Mouse (Mus musculus) gonadal fat pad, adult 2 months (tissue): Measurements from ENCODE around the gene Hist1h4h. TPM values are rescaled to one million over a fixed set of nuclear protein-coding genes. Genes with fewer than 3 reads are reported as not detected.

Experiments
- DNase-seq: peaks from one replicate; pipeline ENCODE4 v3.0.0-alpha.2; 2012; ENCODE audit warnings: low read depth
- polyA plus RNA-seq: library from polyadenylated mRNA; depleted of rRNA; stranded (reverse); fragments of >200 nt; gene quantifications from 2 replicates; pipeline ENCODE4 v1.2.3, GENCODE M21; 2012; rRNA removed

Hist1h4h gene
- polyA plus RNA-seq: 50.9 and 92.4 TPM in 2 replicates

- no peak for DNase-seq
Observed at GRCm38 (mm10) chr13:23530901-23531875, at the start of gene Hist1h4h. Gene Hist1h4h, plus strand, starts transcription at chr13:23531050.

- no peak for DNase-seq
Observed at GRCm38 (mm10) chr13:23483153-23483552, 47.7 kb upstream of the Hist1h4h start.

- no peak for DNase-seq
Observed at GRCm38 (mm10) chr13:23485271-23485670, 45.6 kb upstream of the Hist1h4h start.

- no peak for DNase-seq
Observed at GRCm38 (mm10) chr13:23488400-23489322, 42.2 kb upstream of the Hist1h4h start, which contains the start of gene Btn2a2. Gene Btn2a2, minus strand, starts transcription at chr13:23488857.

- no peak for DNase-seq
Observed at GRCm38 (mm10) chr13:23490863-23491262, 40.0 kb upstream of the Hist1h4h start.

- DNase-seq: no peak
Observed at GRCm38 (mm10) chr13:23491263-23491662, 39.6 kb upstream of the Hist1h4h start.

GRCm38 (mm10) chr13:23491990-23492389 is 38.9 kb upstream of the Hist1h4h start:
- DNase-seq: no peak

GRCm38 (mm10) chr13:23495526-23495925 is 35.3 kb upstream of the Hist1h4h start:
- no peak for DNase-seq

GRCm38 (mm10) chr13:23497656-23498321 is 33.1 kb upstream of the Hist1h4h start:
- DNase-seq: no peak

GRCm38 (mm10) chr13:23498653-23499052 is 32.2 kb upstream of the Hist1h4h start:
- DNase-seq: no peak

GRCm38 (mm10) chr13:23499943-23500342 is 30.9 kb upstream of the Hist1h4h start:
- no peak for DNase-seq

GRCm38 (mm10) chr13:23500424-23501200 is 30.2 kb upstream of the Hist1h4h start:
- DNase-seq: no peak

- no peak for DNase-seq
Observed at GRCm38 (mm10) chr13:23501511-23501910, 29.3 kb upstream of the Hist1h4h start.

- DNase-seq: no peak
Observed at GRCm38 (mm10) chr13:23502031-23502567, 28.8 kb upstream of the Hist1h4h start.

- DNase-seq: no peak
Observed at GRCm38 (mm10) chr13:23502916-23503315, 27.9 kb upstream of the Hist1h4h start.

GRCm38 (mm10) chr13:23503797-23504196 is 27.1 kb upstream of the Hist1h4h start:
- DNase-seq: no peak

GRCm38 (mm10) chr13:23505662-23506345 is 25.0 kb upstream of the Hist1h4h start:
- no peak for DNase-seq

GRCm38 (mm10) chr13:23506351-23506750 is 24.5 kb upstream of the Hist1h4h start:
- DNase-seq: no peak

- no peak for DNase-seq
Observed at GRCm38 (mm10) chr13:23506819-23507515, 23.9 kb upstream of the Hist1h4h start.
